In genomic region chr16:35302441-35303280, GRCm38 (mm10) we compare ENCODE assay signal across 9 mouse cellular contexts.
DNase-seq lines count a peak whose midpoint lies in the region; ATAC-seq lines count a peak whose summit lies in the region.
"Had no signal": no experiment of that assay in that cellular context is flagged by ENCODE, and none has a peak within 500 bp of the region (broad histone marks: within the 10 kb centered on the region; RNA-seq: fewer than 3 reads in every experiment).

No protein-coding gene starts in this region.

- H3K36me3 ChIP-seq in heart, embryonic 10.5 days = peaks cover 56% of the 10 kb centered on the region
- H3K36me3 ChIP-seq in heart, embryonic 11.5 days (ENCODE audit: control insufficient read depth, insufficient read depth, low read length) = peaks cover 7% of the 10 kb centered on the region; the same call in 1 of the 2 replicates

- ATAC-seq in heart, embryonic 11.5 days (replicated peaks; ENCODE audit: insufficient number of reproducible peaks, low FRiP score, low TSS enrichment) = no peak
- ATAC-seq: midbrain, embryonic 15.5 days had no signal

- DNase-seq in heart, embryonic 10.5 days (ENCODE audit: low spot score) = peak; percentile 79
- peak; percentile 0 for DNase-seq in ovary, adult 18-20 months (ENCODE audit: low spot score)
- DNase-seq in ovary, postnatal 14 days (ENCODE audit: low spot score) = no peak
- DNase-seq in embryo, embryonic 11.5 days (ENCODE audit: low read depth, low spot score) = peak; percentile 45
- peak; percentile 51 for DNase-seq in retina, embryonic 14.5 days (ENCODE audit: low spot score)
- DNase-seq in gastrocnemius, postnatal 4 days (ENCODE audit: low spot score in 2 of 2) = no peak
- DNase-seq in layer of hippocampus, adult 9-11 months = no peak

- WGBS in heart, embryonic 10.5 days = 44% methylated on average over 7 of the region's 7 CpGs
- 47% methylated on average over 7 of the region's 7 CpGs for WGBS in heart, embryonic 11.5 days (ENCODE audit: insufficient replicate concordance)

- H3K4me1 ChIP-seq in heart, embryonic 10.5 days = no peaks in the 10 kb centered on the region
- no peaks in the 10 kb centered on the region for H3K4me1 ChIP-seq in heart, embryonic 11.5 days (ENCODE audit: control insufficient read depth, insufficient read depth, low read length)
- H3K4me1 ChIP-seq: midbrain, embryonic 15.5 days had no signal

- H3K27me3 ChIP-seq in heart, embryonic 10.5 days (ENCODE audit: insufficient read depth, poor library complexity, severe bottlenecking) = no peaks in the 10 kb centered on the region
- no peaks in the 10 kb centered on the region for H3K27me3 ChIP-seq in heart, embryonic 11.5 days (ENCODE audit: control insufficient read depth, insufficient read depth, low read length)
- H3K27me3 ChIP-seq: midbrain, embryonic 15.5 days had no signal

- no peak overlapping the region for H3K4me2 ChIP-seq in heart, embryonic 11.5 days
- H3K4me2 ChIP-seq: midbrain, embryonic 15.5 days had no signal

- H3K9me3 ChIP-seq in heart, embryonic 10.5 days = no peaks in the 10 kb centered on the region
- no peaks in the 10 kb centered on the region for H3K9me3 ChIP-seq in heart, embryonic 11.5 days (replicated peaks; ENCODE audit: control insufficient read depth, low read length)
- H3K9me3 ChIP-seq: midbrain, embryonic 15.5 days had no signal

- no peak overlapping the region for H3K27ac ChIP-seq in heart, embryonic 10.5 days
- no peak overlapping the region for H3K27ac ChIP-seq in heart, embryonic 11.5 days (ENCODE audit: low read depth, low read length)
- H3K27ac ChIP-seq: midbrain, embryonic 15.5 days had no signal

- no peak overlapping the region for H3K9ac ChIP-seq in heart, embryonic 11.5 days (ENCODE audit: low read depth, low read length)
- H3K9ac ChIP-seq: midbrain, embryonic 15.5 days had no signal

- no peak overlapping the region for H3K4me3 ChIP-seq in heart, embryonic 10.5 days
- no peak overlapping the region for H3K4me3 ChIP-seq in heart, embryonic 11.5 days (ENCODE audit: low read depth, low read length)
- H3K4me3 ChIP-seq: midbrain, embryonic 15.5 days had no signal

Comparison
In these comparisons a context has a peak if more than half of its experiments do, and no peak if none do; other contexts are left out.
1. DNase-seq: peak in heart, embryonic 10.5 days (single experiment), ovary, adult 18-20 months (single experiment), embryo, embryonic 11.5 days (single experiment) and retina, embryonic 14.5 days (single experiment); none in ovary, postnatal 14 days (single experiment), gastrocnemius, postnatal 4 days (0 of 2) and layer of hippocampus, adult 9-11 months (single experiment).